Comparison of ENCODE assay signal across 8 mouse cellular contexts in the genomic region with DNA sequence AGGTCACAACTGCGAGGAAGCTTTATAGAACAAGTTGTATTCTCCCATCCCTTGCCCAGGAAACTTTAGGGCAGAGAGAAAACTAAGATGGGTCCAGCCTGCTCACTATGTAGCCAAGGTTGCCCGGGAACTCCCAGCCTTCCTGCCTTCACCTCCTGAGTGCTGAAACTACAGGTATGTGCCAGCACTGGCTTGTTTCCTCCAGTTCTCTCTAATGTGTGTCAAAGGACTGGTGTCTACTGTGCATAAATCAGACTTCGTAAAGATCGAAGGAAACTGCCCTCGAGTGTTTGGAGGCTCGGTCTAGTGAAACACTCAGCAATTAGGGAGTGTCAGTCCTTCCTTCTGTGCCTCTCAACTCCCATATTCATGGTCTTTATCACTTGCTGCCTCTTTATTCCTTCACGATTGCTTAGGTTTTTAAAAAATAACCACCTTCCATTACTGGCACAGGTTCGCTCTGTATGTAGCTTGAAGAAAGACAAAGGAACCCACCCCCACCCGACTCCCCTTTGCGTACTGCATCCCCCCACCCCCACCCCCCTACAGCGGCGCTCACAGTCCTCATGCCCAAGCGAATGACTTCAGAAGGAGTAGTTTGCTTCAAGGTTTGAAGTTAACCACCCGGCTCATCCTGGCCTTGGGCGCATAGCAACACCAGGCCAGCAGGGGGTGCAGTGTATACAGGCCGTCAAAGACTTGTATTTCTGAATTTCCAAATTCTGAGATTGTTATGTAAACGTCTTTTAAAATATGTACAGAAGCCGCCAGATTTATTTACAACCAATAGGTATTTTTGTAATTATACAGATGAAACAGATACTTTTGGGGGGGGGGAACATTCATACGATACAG. TPM values are rescaled to one million over a fixed set of nuclear protein-coding genes. Genes with fewer than 3 reads are reported as not detected.
DNase-seq lines count a peak whose midpoint lies in the region; ATAC-seq and TF ChIP-seq lines count a peak whose summit lies in the region.

No protein-coding gene starts in this region.

- no peaks in the 10 kb centered on the region for H3K36me3 ChIP-seq in embryonic facial prominence, embryonic 15.5 days
- no peaks in the 10 kb centered on the region for H3K36me3 ChIP-seq in heart, embryonic 15.5 days
- no peaks in the 10 kb centered on the region for H3K36me3 ChIP-seq in liver, embryonic 14.5 days (replicated peaks; ENCODE audit: control insufficient read depth, insufficient read depth, low read depth)
- H3K36me3 ChIP-seq in neural tube, embryonic 11.5 days (ENCODE audit: control insufficient read depth, insufficient read depth, low read length): no peaks in the 10 kb centered on the region
- no peaks in the 10 kb centered on the region for H3K36me3 ChIP-seq in stomach, postnatal 0 days (ENCODE audit: control insufficient read depth, insufficient read depth, low read length)

- no peaks in the 10 kb centered on the region for H3K9me3 ChIP-seq in embryonic facial prominence, embryonic 15.5 days (replicated peaks)
- H3K9me3 ChIP-seq in heart, embryonic 15.5 days (replicated peaks): no peaks in the 10 kb centered on the region
- H3K9me3 ChIP-seq in liver, embryonic 14.5 days (ENCODE audit: control insufficient read depth, low read length): no peaks in the 10 kb centered on the region
- no peaks in the 10 kb centered on the region for H3K9me3 ChIP-seq in neural tube, embryonic 11.5 days (ENCODE audit: control insufficient read depth, low read length)
- no peaks in the 10 kb centered on the region for H3K9me3 ChIP-seq in stomach, postnatal 0 days (ENCODE audit: control insufficient read depth, low read length)

- no peak overlapping the region for H3K4me3 ChIP-seq in bone marrow, adult 2 months (replicated peaks; ENCODE audit: control insufficient read depth, low read depth, low read length)
- peak overlapping the region; percentile 42 for H3K4me3 ChIP-seq in embryonic facial prominence, embryonic 15.5 days (replicated peaks)
- peak overlapping the region; percentile 51 for H3K4me3 ChIP-seq in heart, embryonic 15.5 days
- H3K4me3 ChIP-seq in liver, embryonic 14.5 days (ENCODE audit: insufficient read depth in 1 of 2, low read depth in 2 of 2, low read length in 2 of 2): 0 out of 4 replicates have a peak overlapping the region, but pooled peaks of 1 of the 2 experiments have one; percentile 16
- H3K4me3 ChIP-seq in neural tube, embryonic 11.5 days (ENCODE audit: low read depth, low read length): no peak overlapping the region
- peak overlapping the region; percentile 32; the same call in 1 of the 2 replicates for H3K4me3 ChIP-seq in stomach, postnatal 0 days (ENCODE audit: low read depth, low read length)

- no peak for TF ChIP-seq POLR2A in bone marrow, adult 2 months (IDR thresholded peaks at IDR 0.05; ENCODE audit: borderline replicate concordance, control insufficient read depth, low read depth, low read length)

- H3K4me2 ChIP-seq in embryonic facial prominence, embryonic 15.5 days (replicated peaks): peak overlapping the region; percentile 79
- peak overlapping the region; percentile 77 for H3K4me2 ChIP-seq in heart, embryonic 15.5 days
- H3K4me2 ChIP-seq in liver, embryonic 14.5 days (ENCODE audit: low read depth): peak overlapping the region; percentile 55
- H3K4me2 ChIP-seq in neural tube, embryonic 11.5 days (ENCODE audit: low read depth): no peak overlapping the region
- peak overlapping the region; percentile 56 for H3K4me2 ChIP-seq in stomach, postnatal 0 days (replicated peaks; ENCODE audit: low read depth)

- no peak for ATAC-seq in embryonic facial prominence, embryonic 15.5 days (ENCODE audit: insufficient number of reproducible peaks, low FRiP score, low TSS enrichment, low read depth)
- ATAC-seq in heart, embryonic 15.5 days (replicated peaks; ENCODE audit: insufficient number of reproducible peaks, insufficient read depth, low FRiP score, low read depth): no peak; the same call in 1 of the 2 replicates
- no peak for ATAC-seq in liver, embryonic 14.5 days (ENCODE audit: insufficient read depth)
- ATAC-seq in neural tube, embryonic 11.5 days (ENCODE audit: insufficient read depth, low FRiP score, low TSS enrichment): 0 out of 2 replicates have a peak, but pooled peaks have one; percentile 62
- peak; percentile 74; the same call in 1 of the 2 replicates for ATAC-seq in stomach, postnatal 0 days (ENCODE audit: low FRiP score, low TSS enrichment)

- no peak for TF ChIP-seq EP300 in liver, embryonic 14.5 days (IDR thresholded peaks at IDR 0.05; ENCODE audit: low read depth)
- TF ChIP-seq EP300 in stomach, postnatal 0 days (optimal IDR thresholded peaks at IDR 0.05): no peak

- H3K27me3 ChIP-seq in embryonic facial prominence, embryonic 15.5 days: 0 out of 2 replicates have a peak, but pooled peaks cover 4% of the 10 kb centered on the region
- no peaks in the 10 kb centered on the region for H3K27me3 ChIP-seq in heart, embryonic 15.5 days
- no peaks in the 10 kb centered on the region; the same call in 1 of the 2 replicates for H3K27me3 ChIP-seq in liver, embryonic 14.5 days (ENCODE audit: control insufficient read depth, insufficient read depth, low read length)
- H3K27me3 ChIP-seq in neural tube, embryonic 11.5 days (ENCODE audit: control insufficient read depth, insufficient read depth, low read length): no peaks in the 10 kb centered on the region
- no peaks in the 10 kb centered on the region for H3K27me3 ChIP-seq in stomach, postnatal 0 days (ENCODE audit: control insufficient read depth, insufficient read depth, low read length)

- no peak overlapping the region for H3K9ac ChIP-seq in embryonic facial prominence, embryonic 15.5 days
- H3K9ac ChIP-seq in heart, embryonic 15.5 days: 0 out of 2 replicates have a peak overlapping the region, but pooled peaks have one; percentile 52
- H3K9ac ChIP-seq in liver, embryonic 14.5 days (replicated peaks): no peak overlapping the region; the same call in 1 of the 2 replicates
- no peak overlapping the region for H3K9ac ChIP-seq in neural tube, embryonic 11.5 days (ENCODE audit: low read length)
- H3K9ac ChIP-seq in stomach, postnatal 0 days (ENCODE audit: low read length): no peak overlapping the region

- peak; percentile 75 for TF ChIP-seq CTCF in bone marrow, adult 2 months (IDR thresholded peaks at IDR 0.05; ENCODE audit: control insufficient read depth, insufficient read depth, low read length)
- peak; percentile 72 for TF ChIP-seq CTCF in liver, embryonic 14.5 days (IDR thresholded peaks at IDR 0.05; ENCODE audit: low read depth)
- peak; percentile 85 for TF ChIP-seq CTCF in stomach, postnatal 0 days (IDR thresholded peaks at IDR 0.05; ENCODE audit: low read depth)

- no peak overlapping the region for H3K27ac ChIP-seq in bone marrow, adult 2 months (ENCODE audit: control insufficient read depth, insufficient read depth, low read depth, low read length, poor library complexity)
- H3K27ac ChIP-seq in embryonic facial prominence, embryonic 15.5 days (replicated peaks): no peak overlapping the region
- H3K27ac ChIP-seq in heart, embryonic 15.5 days: peak overlapping the region; percentile 54; the same call in 1 of the 2 replicates
- H3K27ac ChIP-seq in liver, embryonic 14.5 days: no peak overlapping the region
- no peak overlapping the region for H3K27ac ChIP-seq in neural tube, embryonic 11.5 days (ENCODE audit: low read depth, low read length)
- no peak overlapping the region for H3K27ac ChIP-seq in stomach, postnatal 0 days (replicated peaks)

- 25% methylated on average over 19 of the region's 19 CpGs for WGBS in bone marrow, adult 2 months
- 30% methylated on average over 19 of the region's 19 CpGs for WGBS in embryonic facial prominence, embryonic 15.5 days
- 35% methylated on average over 19 of the region's 19 CpGs for WGBS in heart, embryonic 15.5 days
- WGBS in liver, embryonic 14.5 days (ENCODE audit: insufficient replicate concordance): 28% methylated on average over 19 of the region's 19 CpGs
- WGBS in neural tube, embryonic 11.5 days: 35% methylated on average over 19 of the region's 19 CpGs
- 29% methylated on average over 19 of the region's 19 CpGs for WGBS in stomach, postnatal 0 days

- peak; percentile 87 to 90 for DNase-seq in B cell, adult 2 months
- peak; percentile 82 to 83 for DNase-seq in kidney, postnatal 25 days
- peak in 2 of 3 experiments; percentile 35 to 39 for DNase-seq in liver, embryonic 14.5 days (ENCODE audit: low read depth in 3 of 3, low spot score in 3 of 3)
- DNase-seq in neural tube, embryonic 11.5 days (ENCODE audit: low spot score): peak; percentile 70
- peak; percentile 79 for DNase-seq in stomach, postnatal 0 days (ENCODE audit: low spot score)

- no peaks in the 10 kb centered on the region for H3K4me1 ChIP-seq in bone marrow, adult 2 months (ENCODE audit: control insufficient read depth, insufficient read depth, low read length)
- H3K4me1 ChIP-seq in embryonic facial prominence, embryonic 15.5 days: peaks cover 30% of the 10 kb centered on the region
- H3K4me1 ChIP-seq in heart, embryonic 15.5 days (replicated peaks): peaks cover 13% of the 10 kb centered on the region
- peaks cover 0 to 4% of the 10 kb centered on the region in 2 experiments; a peak in 1 of 4 replicates for H3K4me1 ChIP-seq in liver, embryonic 14.5 days (replicated peaks; ENCODE audit: control insufficient read depth in 2 of 2, insufficient read depth in 2 of 2, low read length in 1 of 2)
- H3K4me1 ChIP-seq in neural tube, embryonic 11.5 days (ENCODE audit: control insufficient read depth, insufficient read depth, low read length): no peaks in the 10 kb centered on the region; the same call in 1 of the 2 replicates
- no peaks in the 10 kb centered on the region for H3K4me1 ChIP-seq in stomach, postnatal 0 days (replicated peaks; ENCODE audit: control insufficient read depth, insufficient read depth)

RNA-seq across cellular contexts. Expression of a gene that starts 24.6 kb away (rescaled TPM):
- not detected in 2 replicates for polyA plus RNA-seq in bone marrow, adult 2 months (2011; ENCODE audit: insufficient read depth, insufficient read length, low replicate concordance, missing spikeins)
- 0.49 and 0.70 TPM in 2 replicates for polyA plus RNA-seq in embryonic facial prominence, embryonic 15.5 days (2015; fragmentation: Nextera tagmentation; extraction: Ambion mirVana)
- 0.04 TPM in 1 of 2 replicates, not detected in the other for polyA plus RNA-seq in heart, embryonic 15.5 days (2015; fragmentation: Nextera tagmentation; extraction: Ambion mirVana)
- polyA plus RNA-seq in liver, embryonic 14.5 days (2012; rRNA removed): 0.01 TPM in 2 replicates
- not detected in 2 replicates for polyA plus RNA-seq in liver, embryonic 14.5 days (2014; fragmentation: Nextera tagmentation; extraction: Ambion mirVana)
- polyA plus RNA-seq in neural tube, embryonic 11.5 days (2014; fragmentation: Nextera tagmentation; extraction: Ambion mirVana): 0.17 and 0.28 TPM in 2 replicates
- 0.04 and 0.06 TPM in 2 replicates for polyA plus RNA-seq in stomach, postnatal 0 days (2015; fragmentation: Nextera tagmentation; extraction: Ambion mirVana)

RNA-seq across cellular contexts. Expression of a gene that starts 25.7 kb away (rescaled TPM):
- polyA plus RNA-seq in bone marrow, adult 2 months (2011; ENCODE audit: insufficient read depth, insufficient read length, low replicate concordance, missing spikeins): not detected in 2 replicates
- 0.77 and 1.4 TPM in 2 replicates for polyA plus RNA-seq in embryonic facial prominence, embryonic 15.5 days (2015; fragmentation: Nextera tagmentation; extraction: Ambion mirVana)
- polyA plus RNA-seq in heart, embryonic 15.5 days (2015; fragmentation: Nextera tagmentation; extraction: Ambion mirVana): not detected in 2 replicates
- 0.08 TPM in 1 of 2 replicates, not detected in the other for polyA plus RNA-seq in liver, embryonic 14.5 days (2012; rRNA removed)
- not detected in 2 replicates for polyA plus RNA-seq in liver, embryonic 14.5 days (2014; fragmentation: Nextera tagmentation; extraction: Ambion mirVana)
- polyA plus RNA-seq in neural tube, embryonic 11.5 days (2014; fragmentation: Nextera tagmentation; extraction: Ambion mirVana): 0.53 TPM in 1 of 2 replicates, not detected in the other
- polyA plus RNA-seq in stomach, postnatal 0 days (2015; fragmentation: Nextera tagmentation; extraction: Ambion mirVana): 2.7 and 2.8 TPM in 2 replicates

RNA-seq across cellular contexts. Expression of a gene that starts 47.8 kb away (rescaled TPM):
- polyA plus RNA-seq in bone marrow, adult 2 months (2011; ENCODE audit: insufficient read depth, insufficient read length, low replicate concordance, missing spikeins): 28.1 and 48.6 TPM in 2 replicates
- 121 and 123 TPM in 2 replicates for polyA plus RNA-seq in embryonic facial prominence, embryonic 15.5 days (2015; fragmentation: Nextera tagmentation; extraction: Ambion mirVana)
- polyA plus RNA-seq in heart, embryonic 15.5 days (2015; fragmentation: Nextera tagmentation; extraction: Ambion mirVana): 89.4 and 93.1 TPM in 2 replicates
- polyA plus RNA-seq in liver, embryonic 14.5 days (2012; rRNA removed): 33.9 and 38.6 TPM in 2 replicates
- polyA plus RNA-seq in liver, embryonic 14.5 days (2014; fragmentation: Nextera tagmentation; extraction: Ambion mirVana): 111 TPM in 2 replicates
- polyA plus RNA-seq in neural tube, embryonic 11.5 days (2014; fragmentation: Nextera tagmentation; extraction: Ambion mirVana): 149 and 154 TPM in 2 replicates
- polyA plus RNA-seq in stomach, postnatal 0 days (2015; fragmentation: Nextera tagmentation; extraction: Ambion mirVana): 77.8 and 81.5 TPM in 2 replicates

Comparison
In these comparisons a context has a peak if more than half of its experiments do, and no peak if none do; other contexts are left out.
1. DNase-seq: peak in every context shown above with its lines; median percentile 88 in B cell, adult 2 months; 82 in kidney, postnatal 25 days; 79 in stomach, postnatal 0 days; 70 in neural tube, embryonic 11.5 days; 37 in liver, embryonic 14.5 days.
2. H3K4me3 ChIP-seq: peak in embryonic facial prominence, embryonic 15.5 days (single experiment), heart, embryonic 15.5 days (single experiment) and stomach, postnatal 0 days (single experiment); none in bone marrow, adult 2 months (single experiment) and neural tube, embryonic 11.5 days (single experiment).
3. ATAC-seq: peak in neural tube, embryonic 11.5 days (single experiment) and stomach, postnatal 0 days (single experiment); none in embryonic facial prominence, embryonic 15.5 days (single experiment), heart, embryonic 15.5 days (single experiment) and liver, embryonic 14.5 days (single experiment).
4. Peak in every context shown above with its lines, with median percentiles within 50 percentile points of each other: CTCF ChIP-seq.